Mouse (Mus musculus) heart, postnatal 36 days (tissue): ENCODE measurements at regions not wholly inside any gene's neighbourhood (a gene's known extent, or its start where the extent isn't known, plus 50 kb on each side); places are given as distances from the start of the nearest gene placed in this dataset.
A peak's percentile ranks its signal among the peaks of the same experiment; 100 is the strongest.
"Not testable (repeated sequence)": the region's sequence is repeated elsewhere in the genome, so short reads cannot be mapped to it uniquely, and the experiment has no call there.

ENCODE experiments used
- DNase-seq, 2 experiments: peaks; one replicate each; pipeline ENCODE4 v3.0.0; 2021 to 2022
- intact Hi-C: fragments of 180-260 bp; cut with DNase I; formaldehyde crosslinking; loops from one replicate; pipeline ENCODE4 v1.15.1; 2025

DNA sequence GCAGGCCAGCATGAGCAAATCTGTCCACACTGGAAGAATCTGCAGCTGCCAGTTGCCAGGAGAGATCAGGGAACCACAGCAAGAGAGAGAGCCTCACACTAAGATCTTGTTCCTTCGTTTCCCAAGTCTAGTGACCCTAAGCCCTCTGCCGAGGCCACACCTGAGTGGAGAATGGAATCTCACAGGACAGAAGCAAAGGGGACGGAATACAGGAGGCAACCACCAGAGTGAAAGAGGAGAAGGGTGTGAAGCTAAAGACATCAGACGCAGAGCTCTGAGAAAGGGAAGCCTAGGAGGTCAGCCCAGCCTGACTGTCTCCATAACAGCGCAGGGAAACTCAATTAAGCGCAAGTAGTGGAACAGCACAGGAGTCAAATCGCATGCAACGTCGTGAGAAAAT, 75.0 kb downstream of the Suds3 start:
- no peak for DNase-seq
- intact Hi-C loops = no loop called here

DNA sequence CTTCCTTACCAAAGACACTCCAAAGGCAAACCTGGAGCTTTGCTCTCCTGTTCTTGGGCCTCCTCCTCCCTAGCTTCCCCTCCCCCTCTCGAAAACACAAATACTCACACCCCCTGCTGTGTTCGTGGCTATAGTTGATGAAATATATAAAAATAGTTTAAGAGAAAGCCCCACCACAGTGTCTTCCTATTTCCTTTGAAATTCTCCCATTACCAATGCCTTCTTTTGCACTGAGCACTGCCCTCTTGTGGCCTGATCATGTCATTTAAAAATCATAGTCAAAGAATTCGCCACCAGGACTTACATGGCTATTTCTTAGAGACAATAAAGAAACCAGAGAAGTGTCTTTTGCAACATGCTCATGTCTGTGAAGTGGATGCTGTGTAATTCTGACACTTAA, 78.7 kb downstream of the Suds3 start:
- intact Hi-C loops = loop anchor here (1.0 kb wide), 1 partner anchor 143 kb away; no protein-coding TSS in a partner anchor
- peak in 1 of 2 experiments; percentile 13 for DNase-seq

DNA sequence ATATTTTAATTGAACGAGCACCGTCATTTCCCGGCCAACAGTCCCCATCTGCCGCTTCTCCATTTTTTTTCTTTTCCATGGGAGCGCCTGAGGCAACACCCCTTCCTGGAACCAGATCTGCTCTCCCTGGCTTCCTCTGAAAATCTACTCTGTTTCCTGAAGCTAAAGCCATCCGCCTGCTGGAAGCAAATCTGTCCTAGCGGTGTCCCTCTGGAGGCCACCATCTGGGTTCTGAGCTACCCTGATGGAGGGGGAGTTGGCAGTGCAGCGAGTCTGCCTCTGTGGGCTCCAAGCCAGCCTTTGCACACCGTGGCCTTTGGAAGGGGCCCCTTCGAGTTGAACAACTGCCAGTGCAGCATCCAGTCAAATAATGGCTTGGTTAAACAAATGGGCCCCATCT, 83.8 kb downstream of the Suds3 start:
- intact Hi-C loops = no loop called here
- no peak for DNase-seq

DNA sequence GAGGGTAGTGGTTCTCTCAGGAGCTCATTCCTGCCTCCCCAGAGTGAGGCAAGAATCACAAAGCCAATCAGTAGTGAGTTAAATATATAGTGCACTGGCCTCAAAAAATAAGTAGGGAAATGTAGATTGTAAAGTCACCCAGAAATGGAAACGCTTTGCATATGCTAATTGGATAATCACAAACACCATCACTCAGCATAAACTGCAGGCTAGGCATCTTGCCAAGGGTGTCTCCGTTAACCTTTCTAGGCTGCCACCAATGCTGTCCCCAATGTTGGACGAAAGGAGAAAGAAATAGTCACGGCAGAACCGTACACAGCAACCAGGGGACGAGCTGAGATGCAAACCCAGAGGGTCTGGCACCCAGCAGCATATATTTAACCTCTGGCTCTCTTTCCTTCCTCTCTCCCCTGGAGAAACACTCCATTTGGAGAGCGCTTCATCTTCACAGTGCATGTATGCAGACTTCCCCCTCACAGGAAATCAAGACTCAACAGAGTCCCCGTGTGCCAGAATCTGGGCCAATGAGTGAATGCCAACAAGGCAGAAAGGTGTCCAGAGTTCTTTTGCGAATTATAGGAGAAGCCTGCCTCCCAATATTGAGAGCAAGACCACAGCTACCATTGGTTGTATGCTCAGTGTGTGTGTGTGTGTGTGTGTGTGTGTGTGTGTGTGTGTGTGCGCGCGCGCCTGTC, 90.1 kb downstream of the Suds3 start:
- no peak for DNase-seq
- intact Hi-C loops = no loop called here

DNA sequence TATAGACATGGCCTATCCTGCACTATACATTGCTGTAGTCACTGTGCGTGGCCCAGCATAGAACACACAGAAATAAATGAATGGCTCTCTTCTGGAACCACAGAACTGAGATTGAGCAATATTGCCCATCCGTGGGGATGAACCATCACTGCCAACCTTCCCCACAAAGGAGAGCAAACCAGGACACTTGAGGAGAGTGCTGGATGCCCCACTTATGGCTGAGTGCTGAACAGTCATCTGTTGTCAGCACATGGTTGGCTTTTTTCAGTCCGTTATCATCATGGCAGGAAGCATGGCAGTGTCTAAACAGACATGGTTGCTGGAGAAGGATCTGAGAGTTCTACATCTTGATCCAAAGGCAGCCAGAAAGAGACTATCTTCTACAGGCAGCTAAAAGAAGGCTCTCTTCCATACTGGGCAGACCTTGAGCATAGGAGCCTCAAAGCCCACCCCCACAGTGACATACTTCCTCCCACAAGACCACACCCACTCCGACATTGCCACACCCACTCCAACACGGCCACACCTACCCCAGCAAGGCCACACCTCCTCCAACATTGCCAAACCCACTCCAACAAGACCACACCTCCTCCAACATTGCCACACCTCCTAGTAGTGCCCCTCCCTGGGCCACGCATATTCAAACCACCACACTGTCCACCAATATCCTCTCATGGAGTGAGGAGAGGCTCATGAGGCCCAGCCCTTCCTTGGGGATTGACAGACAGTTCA, 97.3 kb downstream of the Suds3 start:
- intact Hi-C loops = no loop called here
- no peak for DNase-seq

DNA sequence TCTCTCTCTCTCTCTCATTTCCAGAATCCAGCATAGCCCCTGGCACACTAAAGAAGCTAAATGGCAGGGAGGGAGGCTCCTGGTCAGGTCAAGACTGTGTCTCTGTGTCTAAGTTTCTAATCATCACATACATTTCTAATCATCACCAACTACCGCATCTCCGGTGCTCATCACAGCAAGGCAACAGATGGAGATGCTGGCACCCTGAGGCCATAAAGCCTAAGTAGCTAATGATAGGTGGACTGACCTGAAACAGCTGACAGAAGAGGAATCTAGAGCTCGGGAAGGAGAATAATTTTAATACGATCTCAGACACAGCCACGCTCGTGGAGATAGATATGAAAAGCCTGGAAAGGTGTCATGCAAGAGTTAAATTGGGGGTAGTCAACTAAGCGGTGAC, 104.8 kb downstream of the Suds3 start:
- intact Hi-C loops = no loop called here
- no peak for DNase-seq

DNA sequence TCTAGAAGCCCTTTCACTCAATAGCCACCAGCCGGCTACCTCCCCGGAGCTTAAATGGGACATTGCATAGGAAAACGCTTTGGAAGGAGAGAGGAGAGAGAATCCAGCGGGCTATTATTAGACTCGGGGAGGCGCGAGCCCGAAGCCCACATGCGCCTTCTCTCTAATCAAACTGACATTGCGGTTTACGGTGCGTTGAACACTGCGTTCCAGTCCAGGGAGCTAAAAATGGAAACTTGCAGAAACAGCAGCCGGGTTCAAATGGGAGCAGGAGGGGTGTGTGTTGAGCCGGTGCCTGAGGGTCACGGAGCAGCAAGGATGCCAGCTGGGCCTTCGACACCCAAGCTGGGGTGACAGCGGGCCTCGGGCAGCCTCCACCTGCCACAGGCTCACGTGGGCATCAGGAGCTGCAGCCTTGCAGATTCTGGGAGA, 115.1 kb downstream of the Suds3 start:
- intact Hi-C loops = no loop called here
- DNase-seq = peak; percentile 62 to 67

DNA sequence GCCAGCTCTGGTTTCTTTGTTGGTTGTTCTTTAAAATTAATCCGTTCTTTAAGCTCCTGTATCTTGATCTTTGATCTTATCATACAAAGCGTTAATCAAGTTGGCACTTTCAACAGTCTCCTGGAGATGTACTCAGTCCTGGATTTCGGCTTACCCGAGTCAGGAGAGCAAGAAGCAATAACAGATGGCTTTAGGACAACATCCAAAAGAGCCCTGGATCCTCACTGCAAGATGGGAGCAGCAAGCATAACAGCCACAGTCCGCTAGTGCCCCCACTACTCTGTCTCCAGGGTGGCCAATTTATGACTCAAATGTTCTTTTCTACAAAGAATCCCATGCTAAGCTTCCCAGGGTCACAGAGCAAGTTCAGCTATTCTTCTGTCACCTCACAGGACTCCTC, 121.4 kb downstream of the Suds3 start:
- DNase-seq = no peak
- intact Hi-C loops = no loop called here

DNA sequence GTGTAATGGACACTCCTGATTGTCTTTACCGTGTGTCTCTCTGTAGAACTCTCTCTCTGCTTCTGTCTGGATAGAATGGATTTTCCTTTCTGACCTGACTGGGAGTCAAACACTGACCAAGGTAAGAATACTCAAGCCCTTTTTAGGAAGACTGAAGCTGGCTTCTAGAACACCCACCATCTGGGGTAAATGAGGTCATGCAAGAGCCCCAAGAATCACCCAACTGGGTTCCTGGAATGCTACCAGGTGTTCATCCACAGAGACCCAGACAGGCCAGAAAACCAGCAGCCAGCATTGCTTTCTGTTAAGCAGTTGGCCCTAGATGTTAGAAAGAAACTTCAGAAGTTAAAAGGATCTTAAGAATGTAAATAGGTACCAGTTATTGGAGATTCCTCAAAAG, 122.2 kb downstream of the Suds3 start:
- DNase-seq = no peak
- intact Hi-C loops = no loop called here

DNA sequence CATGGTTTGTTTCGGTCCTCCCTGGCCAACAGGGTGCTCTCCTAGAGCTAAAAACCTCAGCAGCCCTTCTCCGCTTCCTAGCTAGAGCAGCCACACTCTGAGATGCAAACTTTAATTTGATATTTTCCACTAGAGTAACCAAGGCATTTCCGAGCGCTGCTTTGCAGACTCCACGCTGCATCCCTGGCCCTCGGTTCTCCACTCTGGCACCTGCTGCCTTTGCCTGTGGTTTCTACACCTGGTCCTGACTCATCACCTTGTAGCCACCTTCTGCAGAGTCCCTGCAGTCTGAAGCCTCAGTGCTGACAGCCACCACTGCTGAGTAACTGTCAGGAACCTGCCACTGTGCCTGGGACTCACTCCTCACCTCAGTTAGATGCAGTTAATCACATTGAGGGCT, 124.5 kb downstream of the Suds3 start:
- no peak for DNase-seq
- intact Hi-C loops = no loop called here

DNA sequence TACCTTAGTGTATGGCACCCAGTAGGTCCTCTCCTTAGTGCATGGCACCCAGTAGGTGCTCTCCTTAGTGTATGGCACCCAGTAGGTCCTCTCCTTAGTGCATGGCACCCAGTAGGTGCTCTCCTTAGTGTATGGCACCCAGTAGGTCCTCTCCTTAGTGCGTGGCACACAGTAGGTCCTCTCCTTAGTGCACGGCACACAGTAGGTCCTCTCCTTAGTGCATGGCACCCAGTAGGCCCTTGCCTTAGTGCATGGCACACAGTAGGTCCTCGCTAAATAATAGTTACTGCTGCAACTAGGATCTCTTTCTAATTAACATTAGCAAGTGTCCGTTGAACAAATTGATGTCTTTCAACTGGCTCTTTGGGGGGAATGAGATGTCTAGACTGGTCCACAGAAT, 144.4 kb downstream of the Suds3 start:
- intact Hi-C loops, DNase-seq: not testable (repeated sequence)

DNA sequence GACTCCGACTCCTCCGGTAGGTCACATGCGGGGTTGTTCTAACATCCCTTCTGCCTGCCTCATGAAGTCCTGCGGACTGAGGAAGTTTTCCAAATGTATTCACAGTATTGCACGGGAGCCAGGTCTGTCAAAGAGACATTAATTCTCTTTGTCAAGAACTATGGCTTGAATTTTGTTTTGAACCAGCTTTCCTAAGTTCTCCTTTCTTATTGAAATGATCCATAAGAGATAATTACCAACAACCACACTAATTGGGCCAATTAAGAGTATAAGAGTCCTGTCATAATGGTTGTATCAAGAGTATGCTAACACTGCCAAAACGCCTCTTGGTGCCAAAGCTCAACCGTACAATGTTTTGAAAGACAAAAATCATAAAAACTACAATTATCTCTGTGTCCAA, 151.7 kb downstream of the Suds3 start:
- intact Hi-C loops = no loop called here
- DNase-seq = no peak

DNA sequence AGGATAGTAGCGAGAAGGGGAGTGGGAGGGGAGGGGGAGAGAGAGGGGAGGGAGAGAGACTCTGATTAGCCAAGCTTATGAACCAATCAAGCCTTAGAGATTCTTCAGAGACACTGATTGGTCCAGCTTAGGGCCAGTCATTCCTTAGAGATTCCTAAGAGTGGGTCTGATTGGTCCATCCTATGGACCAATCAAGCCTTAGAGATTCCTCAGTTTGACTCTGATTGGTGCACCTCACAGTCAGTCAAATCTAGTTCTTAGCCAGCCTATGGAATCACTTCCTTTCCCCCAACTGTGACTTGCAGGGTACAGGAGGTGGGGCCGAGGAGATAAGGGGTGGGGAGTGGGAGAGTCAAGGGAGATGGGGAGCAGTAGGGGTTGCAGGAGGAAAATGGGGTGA, 152.8 kb downstream of the Suds3 start:
- intact Hi-C loops = no loop called here
- DNase-seq = no peak

DNA sequence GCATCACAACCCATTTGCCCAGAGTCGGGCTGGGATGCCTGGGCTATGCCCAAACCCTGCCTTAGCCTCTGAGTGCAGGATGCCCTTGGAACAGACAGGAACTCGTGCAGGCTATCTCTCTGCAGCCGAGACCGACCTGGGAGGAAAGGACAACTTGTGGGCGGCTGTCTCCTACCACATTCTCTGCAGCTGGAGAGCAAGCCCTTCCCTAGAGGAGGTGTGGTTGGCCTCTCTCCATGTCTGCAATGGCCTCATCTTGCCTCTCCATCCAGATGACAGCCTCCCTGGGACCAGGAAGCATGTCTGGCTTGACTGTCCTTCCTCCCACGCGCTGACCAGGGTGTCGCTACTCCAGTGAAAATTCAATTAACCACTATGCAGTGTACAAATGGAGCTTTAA, 155.9 kb downstream of the Suds3 start:
- intact Hi-C loops = no loop called here
- DNase-seq = no peak

DNA sequence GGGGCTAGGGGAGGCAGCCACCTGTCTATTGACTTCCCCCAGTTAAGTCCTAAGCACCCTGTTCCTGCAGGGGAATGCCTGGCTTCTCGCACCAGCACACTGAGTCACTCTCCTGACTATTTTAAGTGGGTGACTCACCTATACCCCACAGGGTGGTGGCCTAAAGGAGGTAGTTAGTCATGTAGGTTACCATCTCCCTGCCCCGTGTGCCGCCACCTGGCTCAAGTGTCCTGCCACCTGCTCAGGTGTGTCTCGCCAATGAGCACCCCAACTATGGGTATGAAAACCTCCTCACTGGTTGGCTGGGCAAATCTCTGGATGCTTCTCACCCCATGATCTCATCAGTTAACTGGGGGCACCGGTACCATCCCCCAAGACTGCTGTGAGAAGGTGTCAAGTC, 157.8 kb downstream of the Suds3 start:
- no peak for DNase-seq
- intact Hi-C loops = no loop called here

DNA sequence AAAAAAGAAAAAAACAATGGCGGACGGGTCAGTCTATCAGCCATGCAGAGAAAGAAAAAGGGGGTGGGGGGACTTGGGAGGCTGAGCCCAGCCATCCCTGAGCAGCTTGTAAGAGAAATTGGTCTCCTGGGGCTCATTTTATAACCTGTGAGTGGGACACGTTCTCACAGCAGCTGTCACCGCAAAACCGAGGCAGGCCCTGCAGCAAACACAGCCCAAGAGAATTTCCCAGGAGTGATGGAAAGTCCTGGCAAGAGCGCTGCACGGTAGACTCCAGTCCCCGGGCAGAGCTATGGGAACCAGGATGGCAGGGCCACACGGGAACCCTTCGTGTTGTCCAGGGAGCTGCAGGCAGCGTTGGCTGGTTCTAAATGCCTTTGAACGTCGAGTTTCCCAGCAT, 159.3 kb downstream of the Suds3 start:
- intact Hi-C loops = no loop called here
- DNase-seq = no peak

DNA sequence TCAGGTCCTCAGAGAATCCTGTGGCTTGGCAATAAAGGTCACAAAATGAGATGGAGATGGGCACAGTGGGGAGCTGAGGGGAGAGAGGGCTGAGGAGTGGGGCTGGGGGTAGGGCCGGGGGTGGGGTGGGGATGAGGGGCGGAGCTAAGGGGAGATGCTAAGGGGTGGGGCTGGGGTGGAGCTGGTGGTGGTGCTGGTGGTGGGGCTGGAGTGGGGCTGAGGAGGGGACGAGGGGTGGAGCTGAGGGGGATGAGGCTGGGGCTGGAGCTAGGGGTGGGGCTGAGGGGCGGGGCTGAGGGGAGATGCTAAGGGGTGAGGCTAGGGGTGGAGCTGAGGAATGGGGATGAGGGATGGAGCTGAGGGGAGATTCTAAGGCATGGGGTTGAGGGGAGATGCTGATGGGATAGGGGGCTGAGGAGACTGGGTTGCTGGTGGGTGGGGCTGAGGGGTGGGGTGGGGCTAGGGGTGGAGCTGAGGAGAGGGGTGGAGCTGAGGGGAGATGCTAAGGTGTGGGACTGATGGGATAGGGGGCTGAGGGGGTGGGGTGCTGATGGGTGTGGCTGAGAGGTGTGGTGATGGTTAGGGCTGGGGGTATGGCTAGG, 165.5 kb downstream of the Suds3 start:
- no peak for DNase-seq
- intact Hi-C loops = no loop called here

DNA sequence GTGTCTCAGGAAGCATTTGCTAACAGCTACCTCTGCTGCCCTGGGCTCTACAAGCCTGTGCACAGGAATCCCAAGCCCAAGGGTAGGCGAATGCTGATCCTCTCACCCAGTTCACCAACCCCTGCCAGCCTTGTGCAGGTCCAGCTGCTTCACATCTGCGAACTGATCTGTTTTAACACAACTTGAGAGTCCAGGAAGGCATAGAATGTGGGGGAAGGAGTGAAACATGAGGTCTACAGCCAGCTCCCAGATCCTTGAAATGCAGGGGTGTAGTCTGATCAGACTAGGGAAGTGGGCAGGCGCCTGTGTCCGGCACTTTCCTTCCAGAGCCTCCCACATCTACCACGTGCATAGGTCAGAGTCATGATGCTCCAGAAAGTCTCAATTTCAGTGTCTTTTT, 181.3 kb downstream of the Suds3 start:
- DNase-seq = no peak
- intact Hi-C loops = no loop called here

DNA sequence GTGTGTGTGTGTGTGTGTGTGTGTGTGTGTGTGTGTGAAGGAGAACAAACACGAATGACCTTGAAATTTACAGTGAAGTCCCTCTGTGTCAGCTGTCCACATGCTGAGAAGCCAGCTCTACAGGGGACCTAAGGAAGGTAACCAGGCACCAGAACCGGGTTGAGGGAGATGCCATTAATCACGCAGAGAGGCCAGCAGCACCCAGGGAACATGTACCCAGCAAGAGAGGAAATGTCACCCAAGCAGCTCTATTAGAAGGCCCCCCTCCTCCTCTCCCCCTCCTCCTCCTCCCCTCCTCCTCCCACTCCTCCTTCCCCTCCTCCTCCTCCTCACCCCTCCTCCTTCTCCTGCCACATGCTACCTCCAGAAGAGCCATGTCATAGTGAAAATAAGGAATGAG, 181.8 kb downstream of the Suds3 start:
- no peak for DNase-seq
- intact Hi-C loops = no loop called here

DNA sequence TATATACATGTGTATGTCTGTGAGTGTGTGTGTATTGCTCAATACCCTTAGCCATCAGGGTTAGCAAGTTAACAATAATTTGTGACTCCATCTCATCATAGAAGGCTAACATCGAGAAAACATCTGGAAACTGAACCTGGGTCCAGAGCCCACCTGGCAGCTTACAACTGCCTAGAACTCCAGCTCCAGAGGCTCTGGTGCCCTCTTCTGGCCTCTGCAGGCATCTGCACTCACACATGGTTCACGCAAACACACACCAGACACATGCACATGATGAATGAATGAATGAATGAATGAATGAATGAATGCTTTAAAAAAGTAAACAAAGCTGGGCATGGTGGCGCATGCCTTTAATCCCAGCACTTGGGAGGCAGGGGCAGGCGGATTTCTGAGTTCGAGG, 182.8 kb downstream of the Suds3 start:
- intact Hi-C loops = no loop called here

DNA sequence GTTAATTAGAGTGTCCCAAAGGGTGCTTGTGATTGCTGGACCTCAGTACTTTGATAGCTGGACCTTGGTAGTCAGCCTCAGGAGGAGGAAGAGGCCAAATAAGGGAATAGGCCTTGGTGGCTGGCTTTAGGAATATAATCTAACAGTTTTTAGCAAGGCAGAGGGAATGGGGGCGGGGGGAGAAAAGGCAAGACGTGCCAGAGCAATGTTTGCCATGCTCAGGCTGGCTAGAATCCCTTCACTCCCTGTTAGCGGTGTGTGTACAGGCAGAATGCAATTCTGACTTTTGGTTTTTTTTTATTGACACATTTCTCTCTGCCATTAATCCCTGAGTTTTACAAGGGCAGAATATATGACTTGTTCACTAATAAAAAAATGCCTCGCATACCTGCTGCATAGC, 192.2 kb downstream of the Suds3 start:
- no peak for DNase-seq
- intact Hi-C loops = no loop called here

More for the DNA sequence above, 182.8 kb downstream of the Suds3 start:
- DNase-seq = no peak

DNA sequence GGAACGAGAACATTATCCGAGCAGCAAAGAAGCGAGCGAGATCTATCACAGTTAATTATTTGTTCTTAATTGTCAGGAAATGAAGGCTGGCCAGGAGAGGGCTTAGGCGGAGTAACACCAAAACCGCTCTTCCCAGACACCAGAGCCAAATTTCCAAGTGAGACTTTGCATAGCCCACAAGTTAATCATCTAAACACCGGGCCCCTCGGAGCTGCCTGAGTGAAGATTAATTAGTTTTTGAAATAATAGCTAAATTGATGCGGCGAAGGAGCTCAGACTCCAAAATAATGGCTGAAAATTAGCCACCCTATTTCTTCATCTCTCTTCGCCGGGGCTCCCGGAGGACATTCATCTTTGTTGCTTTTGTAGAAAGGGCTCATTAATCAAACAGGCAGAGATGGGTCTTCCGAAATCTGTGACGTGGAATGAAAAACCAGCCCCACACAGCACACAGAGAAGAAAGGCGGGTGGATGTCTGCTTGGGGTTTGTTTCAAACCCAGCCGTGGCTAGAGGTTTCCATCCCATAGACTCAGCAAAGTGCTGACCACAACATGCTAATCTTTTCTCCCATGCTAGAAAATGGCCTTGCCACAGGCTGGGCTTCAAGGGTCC, 193.7 kb downstream of the Suds3 start:
- intact Hi-C loops = no loop called here

More for the DNA sequence above, 193.7 kb downstream of the Suds3 start:
- DNase-seq = no peak
